Mouse (Mus musculus): ENCODE results near the gene Pole4.

Pole4 gene

DNA sequence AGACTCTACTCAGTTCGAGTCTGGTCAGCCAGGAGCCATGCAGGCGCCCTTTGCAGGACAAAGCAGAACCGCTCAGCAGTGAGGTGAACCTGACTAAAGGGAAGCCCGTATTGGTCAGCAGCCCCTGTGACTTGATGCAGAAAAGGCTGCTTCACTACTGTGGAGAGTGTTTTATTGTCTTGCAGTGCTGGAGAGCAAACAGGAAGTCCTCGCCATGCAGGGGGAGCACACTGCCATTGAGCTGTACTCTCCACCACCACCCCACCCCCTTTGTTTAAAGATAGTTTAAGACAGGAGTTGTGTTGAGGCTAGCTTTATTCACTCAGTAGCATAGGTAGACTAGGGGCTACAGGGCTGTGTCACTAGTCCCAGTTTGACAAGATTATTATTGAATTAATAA lies at the start of gene Pole4:
Pole4 (minus strand) TSS at position 145 of the 400 bp plus-strand sequence.
- DNase-seq (ENCODE audit: extremely low read depth, low read depth, low spot score), result no peak

DNA sequence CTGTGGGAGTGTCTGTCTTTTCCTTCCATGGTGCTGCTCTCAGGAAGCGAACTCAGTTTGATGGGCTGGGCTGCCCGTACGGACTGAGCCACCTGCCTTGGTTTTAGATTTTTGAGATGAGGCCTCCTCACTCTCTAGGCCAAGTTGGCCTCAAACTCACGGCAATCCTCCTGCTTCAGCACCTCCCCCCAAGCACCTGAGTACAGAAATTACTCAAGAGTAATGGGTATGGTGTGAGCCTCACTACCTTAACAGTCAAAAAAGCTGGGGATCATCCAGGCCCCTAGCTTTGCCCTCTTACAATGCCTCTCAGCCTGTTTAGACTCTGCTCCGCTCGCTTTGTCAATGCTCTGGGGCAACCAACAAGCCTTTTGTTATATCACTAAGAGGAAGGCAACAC lies 49.6 kb upstream of the Pole4 start:
- DNase-seq (ENCODE audit: extremely low read depth, low read depth, low spot score), result no peak

DNA sequence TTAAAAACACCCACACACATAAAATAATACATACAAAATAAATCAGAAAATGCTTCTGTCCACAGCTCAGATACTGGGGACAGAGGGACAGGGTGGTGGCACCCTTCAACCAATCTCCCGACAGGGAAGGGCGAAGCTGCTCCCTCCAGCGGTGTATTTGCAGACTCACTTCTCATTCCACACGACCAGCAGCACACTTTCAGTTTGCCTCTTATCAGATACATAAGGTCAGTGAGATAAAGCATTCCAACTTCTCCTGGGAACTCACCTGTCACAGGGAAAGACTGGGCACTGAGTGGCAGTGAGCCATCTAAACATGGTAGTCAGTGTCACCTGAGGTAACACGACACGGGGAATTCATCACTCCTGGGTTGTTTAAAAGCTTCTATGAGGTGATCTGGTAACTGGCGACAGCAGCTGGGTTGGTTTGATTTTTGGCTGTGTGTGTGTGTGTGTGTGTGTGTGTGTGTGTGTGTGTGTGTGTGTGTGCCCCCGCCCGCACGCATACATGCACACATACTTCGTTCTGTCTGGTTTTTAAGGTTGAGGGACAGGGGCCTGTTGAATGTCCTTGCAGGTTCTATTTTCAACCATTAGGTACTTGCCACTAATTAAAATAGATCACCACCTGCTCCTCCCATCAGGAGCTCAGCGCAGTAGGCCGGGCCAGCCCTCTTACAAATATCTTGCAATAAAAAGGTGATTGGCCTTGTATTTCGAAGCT lies 48.6 kb upstream of the Pole4 start:
- no peak for DNase-seq (ENCODE audit: extremely low read depth, low read depth, low spot score)

DNA sequence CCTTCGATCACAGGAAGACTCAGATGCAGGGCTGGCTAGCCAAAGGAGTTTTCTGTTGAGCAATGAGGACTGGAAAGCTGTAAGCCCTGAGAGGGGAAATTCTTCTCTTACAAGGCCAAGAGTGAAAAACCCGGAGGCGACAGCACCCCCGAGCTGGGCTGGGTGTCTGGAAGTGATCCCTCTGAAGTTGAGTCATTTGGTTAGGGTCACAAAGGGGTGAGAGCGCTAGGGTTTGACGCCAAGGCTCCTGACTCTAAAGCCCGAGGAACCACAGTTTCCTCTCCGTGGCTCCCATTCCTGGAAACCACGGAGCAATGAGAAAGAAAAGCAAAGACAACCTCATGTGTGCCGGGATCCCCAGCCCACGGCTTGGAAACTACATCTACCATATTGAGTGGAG lies 47.9 kb upstream of the Pole4 start:
- DNase-seq (ENCODE audit: extremely low read depth, low read depth, low spot score), result no peak

DNA sequence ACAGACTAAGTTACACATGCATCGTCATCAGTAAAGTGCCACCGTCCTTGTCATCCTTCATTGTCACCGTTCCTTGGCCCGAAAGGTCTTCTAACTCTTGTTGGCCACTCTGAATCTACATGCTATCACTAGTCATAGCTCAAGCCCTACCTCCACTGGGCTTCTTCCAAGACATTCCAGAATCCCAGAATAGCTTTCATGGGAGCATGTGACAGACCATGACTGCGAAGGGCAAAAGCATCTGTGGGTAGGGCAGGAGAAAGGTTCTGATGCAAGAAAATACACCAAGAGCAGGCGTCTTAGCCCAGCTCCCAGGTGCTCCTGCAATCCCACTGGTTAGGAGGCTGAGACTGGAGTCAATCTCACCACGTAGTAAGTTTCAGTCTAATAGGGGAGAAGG lies 46.6 kb upstream of the Pole4 start:
- DNase-seq (ENCODE audit: extremely low read depth, low read depth, low spot score), result no peak

DNA sequence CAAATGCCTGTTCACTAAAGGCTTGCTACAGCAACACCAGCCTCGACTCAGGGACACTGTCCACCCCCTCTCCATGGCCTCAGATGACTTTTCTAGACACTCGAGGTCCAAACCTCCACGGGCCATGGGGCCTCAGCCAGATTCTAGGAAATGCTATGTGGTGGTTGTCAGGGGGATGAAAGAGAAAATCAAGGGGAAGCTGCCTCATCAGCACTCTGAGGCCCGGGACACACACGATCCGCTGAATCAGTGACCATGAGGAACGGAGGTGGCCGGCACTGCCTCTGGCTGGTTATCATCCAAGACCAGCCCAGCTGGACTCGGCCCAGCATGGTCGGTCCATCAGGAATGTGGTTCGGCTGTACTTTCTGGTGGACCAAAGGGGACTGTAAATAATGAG lies 45.9 kb upstream of the Pole4 start:
- no peak for DNase-seq (ENCODE audit: extremely low read depth, low read depth, low spot score)

DNA sequence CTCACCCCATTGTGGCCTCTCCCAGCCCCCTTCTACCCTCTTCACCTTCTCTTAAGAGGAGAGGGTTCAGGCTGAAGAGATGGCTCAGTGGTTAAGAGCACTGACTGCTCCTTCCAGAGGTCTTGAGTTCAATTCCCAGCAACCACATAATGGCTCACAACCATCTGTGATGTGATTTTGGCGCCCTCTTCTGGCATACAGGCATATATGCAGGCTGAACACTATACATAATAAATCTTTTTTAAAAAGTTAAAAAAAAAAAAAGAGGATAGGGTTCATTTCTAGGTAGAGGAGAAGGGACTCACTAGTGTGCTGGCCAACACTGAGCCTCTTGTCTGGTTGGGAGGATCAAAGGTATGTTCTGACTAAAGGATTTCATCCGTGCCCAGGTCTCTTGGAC lies 44.9 kb upstream of the Pole4 start:
- no peak for DNase-seq (ENCODE audit: extremely low read depth, low read depth, low spot score)

DNA sequence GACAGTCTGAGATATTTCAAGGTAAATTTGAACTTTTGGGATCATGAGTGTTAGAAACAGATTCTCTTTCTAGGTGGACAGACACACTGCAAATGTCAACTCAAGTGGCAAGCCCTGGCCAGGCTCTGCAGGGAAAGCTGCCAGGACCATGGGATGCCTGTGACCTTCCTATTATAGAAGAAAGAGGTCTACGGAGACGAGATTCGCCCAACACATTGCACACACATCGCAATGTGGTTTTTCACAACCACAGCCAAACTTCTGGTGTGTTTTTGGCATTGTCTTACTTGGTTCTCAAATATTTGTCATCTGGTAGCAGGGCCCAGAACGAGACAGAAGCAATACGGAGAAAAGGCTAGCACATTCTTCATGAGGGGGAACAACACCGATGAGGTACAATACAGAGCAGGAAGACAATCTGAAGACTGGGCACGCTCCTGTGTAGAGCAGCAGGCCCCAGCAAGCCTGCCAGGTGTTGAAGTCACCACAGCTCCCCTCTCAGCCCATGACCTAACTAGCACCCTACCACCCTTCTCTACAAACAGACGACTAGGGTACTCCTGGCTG lies 43.0 kb upstream of the Pole4 start:
- DNase-seq (ENCODE audit: extremely low read depth, low read depth, low spot score), result no peak

DNA sequence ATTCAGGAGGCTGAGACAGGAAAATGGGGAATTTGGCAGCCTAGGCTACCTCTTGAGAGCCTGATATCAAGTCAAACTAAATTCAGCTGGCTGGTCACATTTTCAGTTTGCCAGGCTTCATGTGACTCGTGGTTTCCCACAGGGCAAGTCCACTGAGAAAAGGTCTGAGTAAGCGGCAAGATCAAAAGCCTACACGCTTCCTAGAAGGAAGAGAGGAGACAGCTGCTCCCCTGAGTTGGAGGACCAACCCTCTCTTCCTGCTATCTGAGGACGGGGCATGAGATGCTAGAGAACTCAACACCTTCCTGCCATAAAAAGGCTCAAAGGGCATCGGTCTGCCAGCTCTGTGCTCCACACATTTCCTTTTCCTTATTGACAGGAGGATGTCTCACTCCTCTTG lies 41.9 kb upstream of the Pole4 start:
- DNase-seq (ENCODE audit: extremely low read depth, low read depth, low spot score), result no peak

DNA sequence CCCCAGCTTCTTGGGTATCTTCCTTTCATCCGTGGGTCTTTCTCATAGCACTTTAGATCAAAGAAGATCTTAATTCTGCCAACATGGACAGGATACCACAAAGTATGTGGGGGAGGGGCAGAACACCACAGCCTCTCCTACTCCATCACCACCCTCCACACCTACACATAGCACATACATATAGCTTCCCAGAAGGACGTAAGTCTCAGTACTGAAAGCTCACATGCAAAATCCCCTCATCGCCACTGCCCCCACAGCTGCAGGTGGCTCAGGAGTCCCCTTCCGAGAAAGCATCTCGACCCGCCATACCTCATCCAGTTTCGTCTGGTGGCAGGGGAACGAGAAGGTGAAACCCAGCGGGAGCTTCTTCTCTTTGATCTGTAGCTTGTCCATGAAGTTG lies 39.4 kb upstream of the Pole4 start:
- DNase-seq (ENCODE audit: extremely low read depth, low read depth, low spot score), result no peak

DNA sequence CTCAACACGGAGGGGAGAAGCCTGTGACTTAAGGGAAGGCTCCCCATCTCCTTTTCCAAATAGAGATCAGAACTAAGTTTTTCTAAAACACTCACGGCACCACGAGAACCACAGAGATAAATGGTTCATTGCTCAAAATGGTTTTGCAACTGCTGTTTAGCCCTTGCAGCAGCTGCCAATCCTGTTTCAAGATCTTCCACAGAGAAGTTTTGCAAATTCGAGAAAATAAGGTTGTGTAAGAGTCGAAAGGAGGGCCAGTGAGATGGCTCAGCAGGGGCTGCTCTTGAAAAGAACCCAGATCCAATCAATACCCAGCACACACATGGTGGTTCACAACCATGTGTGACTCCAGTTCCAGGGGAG lies 36.3 kb upstream of the Pole4 start:
- DNase-seq (ENCODE audit: extremely low read depth, low read depth, low spot score), result no peak

DNA sequence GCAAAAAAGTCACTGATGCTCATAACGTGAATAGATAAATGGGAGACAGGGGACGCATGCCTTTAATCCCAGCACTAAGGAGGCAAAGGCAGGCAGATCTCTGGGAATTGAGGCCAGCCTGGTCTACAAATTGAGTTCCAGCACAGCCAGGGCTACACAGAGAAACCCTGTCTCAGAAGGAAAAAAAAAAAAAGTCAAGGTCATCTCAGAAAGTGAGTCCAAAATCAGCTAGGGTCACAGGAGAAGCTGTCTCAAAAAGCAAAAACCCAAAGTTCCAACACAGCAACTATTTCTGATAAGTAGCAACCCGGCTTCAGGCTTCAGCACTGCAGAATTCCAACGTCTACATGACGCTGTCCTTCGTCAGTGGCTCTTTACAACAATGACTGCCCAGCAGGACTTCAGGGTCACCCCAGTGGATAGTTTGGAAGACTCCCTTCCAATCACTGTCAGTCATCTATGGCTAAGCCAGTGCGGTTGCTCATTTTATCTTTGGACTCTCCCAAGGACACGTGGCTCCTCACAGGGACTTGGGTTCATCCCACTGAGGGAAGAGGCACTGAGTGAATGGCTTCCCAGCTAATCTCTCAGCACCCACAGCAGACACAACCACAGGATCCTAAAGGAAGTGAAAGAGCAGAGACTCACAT lies 35.8 kb upstream of the Pole4 start:
- no peak for DNase-seq (ENCODE audit: extremely low read depth, low read depth, low spot score)

DNA sequence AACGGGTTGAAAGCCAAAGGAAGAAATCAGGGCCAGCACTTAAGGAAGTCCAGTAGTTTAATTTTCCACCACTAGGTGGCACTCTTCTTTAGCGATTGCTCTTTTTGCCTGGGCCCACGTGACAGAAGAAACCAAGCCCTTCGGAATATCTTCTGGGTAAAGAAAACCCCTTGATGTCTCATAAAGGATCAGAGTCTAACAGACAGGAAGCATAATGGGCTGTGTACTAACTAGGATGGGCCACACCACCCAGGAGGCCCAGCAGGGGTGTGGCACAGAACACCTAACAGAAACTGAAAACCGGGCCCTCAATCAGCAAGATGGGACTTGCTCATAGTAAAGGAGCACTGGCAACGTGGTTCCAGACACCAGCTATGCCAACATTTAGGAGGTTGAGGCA lies 35.1 kb upstream of the Pole4 start:
- no peak for DNase-seq (ENCODE audit: extremely low read depth, low read depth, low spot score)

DNA sequence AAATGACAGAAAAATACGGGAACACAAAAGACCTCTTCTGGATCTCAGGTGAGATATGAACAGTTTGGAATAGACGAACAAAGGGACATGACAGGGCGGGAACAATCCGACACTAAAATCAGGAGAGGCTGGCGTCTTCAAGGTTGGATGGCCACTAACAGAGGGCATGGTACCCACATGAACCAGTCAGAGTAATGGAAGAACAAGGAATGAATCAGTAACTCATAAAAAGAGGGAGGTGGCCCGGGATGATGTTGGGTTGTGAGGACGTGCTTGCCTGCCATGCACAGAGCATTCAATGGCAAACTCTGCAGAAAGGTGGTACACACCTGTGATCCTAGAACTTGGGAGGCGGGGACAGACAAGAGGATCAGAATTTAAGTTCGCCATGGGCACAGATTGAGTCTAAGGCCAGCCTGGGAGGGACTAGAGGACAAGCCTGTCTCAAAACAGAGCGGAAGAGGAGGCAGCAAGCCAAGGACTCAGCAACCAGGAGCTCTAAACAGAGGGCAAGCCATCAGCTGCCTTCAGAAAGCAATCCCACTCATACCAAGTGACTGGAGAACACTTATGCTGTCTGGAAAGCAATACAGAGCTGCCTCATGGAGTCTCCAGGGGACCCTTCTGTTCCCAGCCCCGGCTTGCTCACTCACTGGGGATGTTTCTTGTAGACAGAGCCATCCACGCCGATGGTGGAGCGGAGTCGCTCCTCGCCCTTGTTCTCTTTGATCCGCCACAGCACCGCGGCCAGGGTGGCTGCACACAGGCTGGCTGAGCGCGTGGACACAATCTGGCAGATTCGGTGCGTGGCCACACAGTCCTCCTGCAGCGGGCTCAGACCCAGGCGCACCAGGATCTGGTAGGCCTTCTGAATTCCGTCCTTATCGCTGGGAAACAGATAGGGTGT lies 32.7 kb upstream of the Pole4 start:
- no peak for DNase-seq (ENCODE audit: extremely low read depth, low read depth, low spot score)

DNA sequence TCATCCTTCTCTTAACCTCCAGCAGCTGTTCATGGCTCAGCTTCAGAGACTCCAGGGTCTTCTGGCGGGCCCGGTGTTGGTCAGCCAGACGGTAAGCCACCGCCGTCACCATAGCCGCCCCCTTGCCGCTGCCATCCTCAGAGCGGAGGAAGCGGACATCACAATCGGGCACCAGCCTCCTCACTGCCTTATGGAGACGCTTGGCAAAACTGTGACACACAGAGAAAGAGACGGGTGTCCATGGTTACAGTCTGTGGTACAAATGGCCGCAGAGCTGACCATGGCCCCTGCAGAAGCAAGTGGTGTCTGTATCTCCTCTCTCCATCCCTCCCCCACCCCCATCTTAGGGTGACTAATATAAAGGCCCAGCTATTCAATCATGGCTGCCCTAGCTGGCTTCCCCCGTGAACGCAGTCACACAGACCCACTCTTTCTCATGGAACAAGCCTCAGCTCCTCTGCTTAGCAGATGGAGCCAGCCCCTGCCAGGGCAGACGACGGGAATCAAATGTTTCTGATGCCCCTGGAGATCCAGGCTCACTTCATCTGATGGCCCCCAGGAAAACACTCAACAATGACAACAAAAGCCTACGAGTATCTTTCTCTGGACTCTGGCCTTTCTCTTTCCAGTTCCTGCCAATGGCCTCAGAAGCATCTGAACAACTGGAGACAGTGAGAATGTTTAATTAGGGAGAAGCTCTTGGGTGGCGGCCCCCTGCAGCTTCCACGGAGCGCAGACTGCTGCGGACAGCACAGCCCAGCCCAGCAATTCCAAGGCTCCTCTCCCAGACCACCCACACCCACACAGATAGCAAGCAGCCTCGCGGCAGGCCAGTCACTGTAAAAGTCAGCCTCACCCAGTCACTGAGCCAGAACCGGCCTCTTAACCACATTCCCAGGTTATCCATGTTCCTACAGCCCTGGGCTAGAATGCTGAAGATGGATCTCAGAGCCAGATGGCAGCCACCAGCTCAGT lies 31.7 kb upstream of the Pole4 start:
- no peak for DNase-seq (ENCODE audit: extremely low read depth, low read depth, low spot score)

DNA sequence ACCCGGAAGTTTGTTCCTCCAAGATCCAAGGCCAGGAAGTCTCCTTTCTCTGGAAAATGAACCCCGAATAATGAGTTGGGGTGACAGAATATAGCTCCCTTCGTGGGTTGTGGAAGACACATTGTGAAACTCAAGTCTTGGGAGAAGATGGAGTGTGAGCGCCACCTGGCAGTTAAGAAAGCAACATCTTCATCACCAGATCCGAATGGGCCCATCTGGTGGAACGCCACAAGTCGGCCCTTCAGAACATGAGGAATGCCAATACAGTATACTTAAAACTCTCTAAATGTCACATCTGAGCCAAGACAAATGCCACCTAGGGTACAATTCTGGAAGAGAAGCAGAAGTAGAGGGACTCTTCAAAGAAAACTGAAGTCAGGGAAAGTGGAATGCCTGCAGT lies 30.2 kb upstream of the Pole4 start:
- no peak for DNase-seq (ENCODE audit: extremely low read depth, low read depth, low spot score)

DNA sequence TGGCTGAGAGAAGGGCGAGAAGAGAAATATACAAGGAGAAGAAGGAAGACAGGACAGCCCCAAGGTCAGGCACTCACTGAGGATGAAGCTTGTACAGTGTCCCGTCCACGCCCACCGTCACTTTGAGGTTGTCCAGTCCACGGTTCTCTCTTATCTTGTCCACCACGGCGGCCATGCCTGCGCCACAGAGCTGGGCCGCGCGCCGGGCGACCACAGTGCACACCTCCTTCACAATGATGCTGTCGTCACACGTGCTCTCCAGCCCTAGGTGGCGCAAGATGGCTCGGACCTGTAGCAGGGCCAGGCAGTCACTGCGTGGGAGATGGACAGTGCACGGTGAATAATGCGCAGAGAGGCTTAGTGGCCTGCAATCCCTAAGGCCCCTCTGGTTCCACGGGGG lies 23.5 kb upstream of the Pole4 start:
- DNase-seq (ENCODE audit: extremely low read depth, low read depth, low spot score), result no peak

DNA sequence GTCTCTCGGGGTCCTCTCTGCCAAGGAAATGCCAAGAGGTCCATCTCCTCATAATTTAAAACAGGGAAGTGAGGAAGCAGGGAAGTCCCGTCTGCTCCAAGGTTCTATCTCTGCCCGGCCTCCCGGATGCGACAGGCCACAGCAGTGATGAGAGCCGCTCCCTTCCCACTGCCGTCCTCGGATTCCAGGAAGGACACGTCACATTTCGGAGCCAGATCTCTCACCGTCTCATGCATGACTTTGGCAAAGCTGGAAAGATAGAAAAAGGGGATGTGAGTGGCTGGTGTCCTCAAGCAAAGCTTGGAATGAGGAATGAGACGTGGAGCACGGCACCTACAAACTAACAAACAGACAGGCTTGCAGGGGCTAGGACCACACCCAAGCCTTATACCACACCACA lies 22.0 kb upstream of the Pole4 start:
- no peak for DNase-seq (ENCODE audit: extremely low read depth, low read depth, low spot score)

DNA sequence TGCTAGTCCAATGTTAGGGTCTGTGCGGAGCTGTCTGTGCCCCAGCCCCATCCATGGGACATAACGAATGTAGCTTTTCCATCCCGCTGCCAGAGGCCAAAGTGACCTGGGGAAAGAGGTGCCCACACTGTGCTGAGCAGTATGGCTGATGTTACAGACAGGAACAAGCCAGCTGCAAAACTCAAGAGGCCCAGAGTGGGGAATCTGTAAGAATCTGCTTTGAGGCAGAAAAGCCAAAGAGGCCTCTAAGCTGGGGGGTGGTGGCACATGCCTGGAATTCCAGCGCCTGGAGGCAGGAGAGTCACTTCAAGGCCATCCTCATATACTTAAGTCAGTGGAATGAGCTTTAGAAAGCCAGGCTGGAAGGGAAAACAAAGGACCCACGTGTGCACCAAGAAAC lies 18.2 kb upstream of the Pole4 start:
- no peak for DNase-seq (ENCODE audit: extremely low read depth, low read depth, low spot score)

DNA sequence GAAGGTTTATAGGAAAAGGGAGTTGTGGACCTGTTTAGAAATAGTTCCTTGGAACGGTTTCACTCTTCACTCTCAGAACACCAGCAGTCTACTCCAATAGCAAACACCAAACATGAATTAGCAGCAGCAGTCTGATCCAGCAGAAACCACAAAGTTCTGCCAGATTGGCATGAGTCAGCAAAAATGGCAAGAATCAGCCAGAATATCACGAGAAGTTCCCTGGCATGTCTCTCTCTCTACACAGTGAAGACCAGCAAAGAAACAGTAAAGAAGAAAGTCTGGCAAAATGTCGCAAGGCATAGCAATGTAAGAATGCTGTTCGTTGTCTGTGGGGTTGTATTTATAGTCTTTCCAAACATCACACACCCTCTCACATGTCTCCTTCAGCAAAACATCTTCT lies 11.0 kb upstream of the Pole4 start:
- DNase-seq (ENCODE audit: extremely low read depth, low read depth, low spot score), result no peak

DNA sequence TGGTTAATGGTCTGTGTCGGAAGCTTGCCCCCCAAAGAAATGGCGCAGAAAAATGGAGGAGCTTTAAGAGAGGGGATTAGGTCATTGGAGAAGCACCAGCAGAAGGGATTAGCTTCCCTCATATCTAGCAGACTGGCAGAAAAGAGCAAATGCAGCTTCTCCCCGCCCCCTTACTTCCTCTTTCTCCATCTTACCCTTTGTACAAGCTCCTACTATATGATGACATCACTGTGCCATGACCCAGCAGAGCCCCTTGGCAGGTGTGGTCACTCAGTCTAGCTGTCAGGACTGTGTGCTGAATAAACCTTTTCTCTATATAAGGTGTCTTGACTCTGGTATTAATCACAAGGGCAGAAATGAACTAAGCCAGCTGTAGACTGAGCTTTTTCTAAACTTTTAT lies 10.5 kb upstream of the Pole4 start:
- DNase-seq (ENCODE audit: extremely low read depth, low read depth, low spot score), result no peak

Measured in fat pad, adult 2 months (tissue).